Mouse (Mus musculus): ENCODE data around the gene Arf1. TPM values are rescaled to one million over a fixed set of nuclear protein-coding genes. Genes with fewer than 3 reads are reported as not detected.

Gene Arf1
- total RNA-seq, 1 experiment: 347 TPM

DNA sequence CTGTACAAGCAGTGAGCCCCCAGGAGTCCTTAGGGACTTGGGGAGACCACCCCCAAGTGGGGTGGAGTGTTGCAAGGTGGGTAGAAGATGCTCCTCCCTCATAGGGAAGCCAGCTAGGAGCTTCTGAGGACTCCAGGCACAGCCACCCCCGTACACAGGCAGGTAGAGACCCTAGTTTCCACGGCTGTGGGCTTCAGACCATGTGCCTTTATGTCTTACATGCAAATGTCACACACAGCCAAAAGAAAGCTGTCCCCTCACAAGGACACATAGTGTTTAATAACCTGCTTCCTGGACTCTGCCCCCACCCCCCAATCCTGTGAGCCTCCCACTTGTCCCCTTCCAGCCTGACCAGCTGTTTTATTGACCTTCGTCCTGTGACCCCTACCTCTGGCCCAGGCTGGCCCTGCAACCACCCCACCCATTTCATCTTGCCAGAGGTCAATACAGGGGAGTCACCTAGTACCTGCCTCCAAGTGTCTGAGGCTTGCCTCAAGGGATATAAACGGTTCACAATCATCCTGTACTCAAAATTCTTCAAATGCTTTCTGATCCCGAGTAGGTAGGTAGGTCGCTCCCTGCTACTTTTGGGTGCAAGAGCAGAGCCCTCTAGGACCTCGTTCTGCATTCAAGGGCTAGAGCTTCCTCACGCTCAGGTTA, 37.2 kb upstream of the Arf1 start:
- DNase-seq (ENCODE audit: low read depth, low spot score): no peak

DNA sequence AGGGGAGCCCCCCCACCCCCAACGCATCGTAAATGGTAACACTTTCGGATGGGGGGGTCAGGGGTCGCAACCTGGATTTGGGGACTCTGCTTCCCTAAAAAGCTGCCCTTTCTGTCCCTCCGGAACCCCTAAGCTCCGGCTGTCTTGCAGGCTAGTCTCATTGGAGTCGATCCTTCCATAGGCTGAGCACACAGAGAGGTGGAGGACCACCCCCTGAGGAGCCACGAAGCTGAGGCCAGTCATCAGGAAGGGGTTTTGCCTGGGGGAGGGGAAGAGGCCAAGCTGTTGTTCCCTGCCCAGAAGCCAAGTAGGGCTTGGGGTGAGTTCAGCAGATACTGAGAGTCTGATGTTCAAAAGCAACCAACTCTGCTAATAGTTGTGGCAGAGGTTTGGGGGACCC, 36.5 kb upstream of the Arf1 start:
- in situ Hi-C loops (cut with MboI; ENCODE audit: low sequenced_read_pairs in 2 of 2, unreplicated experiment in 2 of 2): no loop called here
- no peaks in the 10 kb centered on the region for H3K36me3 ChIP-seq (ENCODE audit: control insufficient read depth, insufficient read depth, low read length, poor library complexity, severe bottlenecking)
- H3K4me1 ChIP-seq (ENCODE audit: control insufficient read depth in 2 of 2, insufficient read depth in 2 of 2, low read length in 2 of 2, poor library complexity in 1 of 2): peaks cover 0 to 12% of the 10 kb centered on the region in 2 experiments; a peak in 2 of 4 replicates
- peak overlapping the region; percentile 50 to 65; a peak in 2 of 4 replicates for H3K4me3 ChIP-seq (ENCODE audit: insufficient read depth in 1 of 2, low read depth in 1 of 2, low read length in 2 of 2, poor library complexity in 1 of 2, severe bottlenecking in 1 of 2)
- H3K27ac ChIP-seq (ENCODE audit: insufficient read depth, low read depth, low read length, poor library complexity, severe bottlenecking): no peak overlapping the region
- no peak for DNase-seq (ENCODE audit: low read depth, low spot score)
- no peak overlapping the region for H3K9ac ChIP-seq (ENCODE audit: insufficient read depth, low read depth, low read length, poor library complexity, severe bottlenecking)
- TF ChIP-seq MAFK (IDR thresholded peaks at IDR 0.05; ENCODE audit: insufficient read depth, low read depth, low read length) (no peak), ZNF384 (IDR thresholded peaks at IDR 0.05; ENCODE audit: low read depth, low read length) (no peak), ZC3H11A (IDR thresholded peaks at IDR 0.05; ENCODE audit: borderline replicate concordance, low read depth, low read length) (no peak), HCFC1 (IDR thresholded peaks at IDR 0.05; ENCODE audit: borderline replicate concordance, insufficient read depth, low read length) (no peak), CHD2 (IDR thresholded peaks at IDR 0.05; ENCODE audit: low read depth, low read length) (no peak)
- H3K9me3 ChIP-seq (ENCODE audit: control insufficient read depth, insufficient read depth, low read depth, low read length): no peaks in the 10 kb centered on the region

More for the DNA sequence above, 37.2 kb upstream of the Arf1 start:
- Histone ChIP-seq H3K36me3 (ENCODE audit: control insufficient read depth, insufficient read depth, low read length, poor library complexity, severe bottlenecking) (no peaks in the 10 kb centered on the region), H3K9me3 (ENCODE audit: control insufficient read depth, insufficient read depth, low read depth, low read length) (no peaks in the 10 kb centered on the region), H3K4me1 (ENCODE audit: control insufficient read depth in 2 of 2, insufficient read depth in 2 of 2, low read length in 2 of 2, poor library complexity in 1 of 2) (peaks cover 0 to 12% of the 10 kb centered on the region in 2 experiments; a peak in 2 of 4 replicates), H3K9ac (ENCODE audit: insufficient read depth, low read depth, low read length, poor library complexity, severe bottlenecking) (no peak overlapping the region), H3K4me3 (ENCODE audit: insufficient read depth in 1 of 2, low read depth in 1 of 2, low read length in 2 of 2, poor library complexity in 1 of 2, severe bottlenecking in 1 of 2) (no peak overlapping the region), H3K27ac (ENCODE audit: insufficient read depth, low read depth, low read length, poor library complexity, severe bottlenecking) (no peak overlapping the region)
- TF ChIP-seq ZNF384 (IDR thresholded peaks at IDR 0.05; ENCODE audit: low read depth, low read length) (no peak), MAFK (IDR thresholded peaks at IDR 0.05; ENCODE audit: insufficient read depth, low read depth, low read length) (no peak), HCFC1 (IDR thresholded peaks at IDR 0.05; ENCODE audit: borderline replicate concordance, insufficient read depth, low read length) (no peak), ZC3H11A (IDR thresholded peaks at IDR 0.05; ENCODE audit: borderline replicate concordance, low read depth, low read length) (no peak), CHD2 (IDR thresholded peaks at IDR 0.05; ENCODE audit: low read depth, low read length) (no peak)
- in situ Hi-C loops (cut with MboI; ENCODE audit: low sequenced_read_pairs in 2 of 2, unreplicated experiment in 2 of 2): no loop called here

DNA sequence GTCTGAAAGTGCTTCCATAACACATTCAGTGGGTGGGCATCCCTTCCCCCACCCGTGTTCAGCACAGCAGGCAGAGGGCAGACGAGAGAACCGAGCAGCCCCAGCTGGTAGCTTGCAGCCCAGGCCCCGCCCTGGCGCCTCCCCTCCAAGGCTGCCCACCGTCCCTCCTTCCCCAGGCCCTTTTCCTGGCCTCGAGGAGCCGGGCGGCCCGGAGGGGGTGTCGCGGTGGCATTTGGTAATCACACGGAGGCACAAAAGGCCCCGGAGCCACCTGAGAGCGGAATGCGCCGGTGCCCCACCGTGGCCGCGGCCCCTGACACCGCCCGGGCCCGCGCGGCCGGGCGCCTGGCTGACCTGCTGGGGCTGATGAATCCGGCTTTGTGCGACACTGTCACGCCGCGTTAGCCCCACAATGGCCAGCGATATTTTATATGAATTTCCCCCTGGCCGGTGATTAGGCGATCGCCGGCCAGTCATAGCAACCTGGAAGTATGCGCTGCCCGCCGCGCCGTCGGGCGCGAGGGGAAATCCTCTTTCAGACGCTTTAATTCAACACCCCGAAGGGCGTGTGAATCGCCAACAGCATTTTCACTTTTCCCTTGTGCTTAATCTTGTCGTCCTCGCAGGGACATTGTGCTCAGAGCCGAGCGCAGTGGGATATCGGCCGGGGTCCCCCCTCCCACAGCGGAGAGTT, 35.9 kb upstream of the Arf1 start:
- H3K9me3 ChIP-seq (ENCODE audit: control insufficient read depth, insufficient read depth, low read depth, low read length): no peaks in the 10 kb centered on the region
- H3K4me1 ChIP-seq (ENCODE audit: control insufficient read depth in 2 of 2, insufficient read depth in 2 of 2, low read length in 2 of 2, poor library complexity in 1 of 2): peaks cover 0 to 12% of the 10 kb centered on the region in 2 experiments; a peak in 2 of 4 replicates
- TF ChIP-seq ZNF384 (IDR thresholded peaks at IDR 0.05; ENCODE audit: low read depth, low read length) (no peak), CHD2 (IDR thresholded peaks at IDR 0.05; ENCODE audit: low read depth, low read length) (no peak), MAFK (IDR thresholded peaks at IDR 0.05; ENCODE audit: insufficient read depth, low read depth, low read length) (no peak), HCFC1 (IDR thresholded peaks at IDR 0.05; ENCODE audit: borderline replicate concordance, insufficient read depth, low read length) (no peak), ZC3H11A (IDR thresholded peaks at IDR 0.05; ENCODE audit: borderline replicate concordance, low read depth, low read length) (no peak)
- no peaks in the 10 kb centered on the region for H3K36me3 ChIP-seq (ENCODE audit: control insufficient read depth, insufficient read depth, low read length, poor library complexity, severe bottlenecking)
- H3K9ac ChIP-seq (ENCODE audit: insufficient read depth, low read depth, low read length, poor library complexity, severe bottlenecking): peak overlapping the region; percentile 46
- in situ Hi-C loops (cut with MboI; ENCODE audit: low sequenced_read_pairs in 2 of 2, unreplicated experiment in 2 of 2): no loop called here
- DNase-seq (ENCODE audit: low read depth, low spot score): no peak
- H3K27ac ChIP-seq (ENCODE audit: insufficient read depth, low read depth, low read length, poor library complexity, severe bottlenecking): no peak overlapping the region
- peak overlapping the region; percentile 50 to 65 for H3K4me3 ChIP-seq (ENCODE audit: insufficient read depth in 1 of 2, low read depth in 1 of 2, low read length in 2 of 2, poor library complexity in 1 of 2, severe bottlenecking in 1 of 2)

GRCm38 (mm10) chr11:59262308-59262707, 34.2 kb upstream of the Arf1 start:
- H3K27ac ChIP-seq (ENCODE audit: insufficient read depth, low read depth, low read length, poor library complexity, severe bottlenecking): no peak overlapping the region
- in situ Hi-C loops (cut with MboI; ENCODE audit: low sequenced_read_pairs in 2 of 2, unreplicated experiment in 2 of 2): no loop called here

More at GRCm38 (mm10) chr11:59262308-59262707, 34.2 kb upstream of the Arf1 start:
- DNase-seq (ENCODE audit: low read depth, low spot score): no peak
- TF ChIP-seq ZNF384 (IDR thresholded peaks at IDR 0.05; ENCODE audit: low read depth, low read length): no peak
- no peak for TF ChIP-seq CHD2 (IDR thresholded peaks at IDR 0.05; ENCODE audit: low read depth, low read length)
- no peak for TF ChIP-seq HCFC1 (IDR thresholded peaks at IDR 0.05; ENCODE audit: borderline replicate concordance, insufficient read depth, low read length)
- peak; percentile 91 for TF ChIP-seq MAFK (IDR thresholded peaks at IDR 0.05; ENCODE audit: insufficient read depth, low read depth, low read length)
- no peak for TF ChIP-seq ZC3H11A (IDR thresholded peaks at IDR 0.05; ENCODE audit: borderline replicate concordance, low read depth, low read length)
- H3K9ac ChIP-seq (ENCODE audit: insufficient read depth, low read depth, low read length, poor library complexity, severe bottlenecking): no peak overlapping the region
- no peaks in the 10 kb centered on the region for H3K9me3 ChIP-seq (ENCODE audit: control insufficient read depth, insufficient read depth, low read depth, low read length)
- H3K36me3 ChIP-seq (ENCODE audit: control insufficient read depth, insufficient read depth, low read length, poor library complexity, severe bottlenecking): no peaks in the 10 kb centered on the region
- H3K4me3 ChIP-seq (ENCODE audit: insufficient read depth in 1 of 2, low read depth in 1 of 2, low read length in 2 of 2, poor library complexity in 1 of 2, severe bottlenecking in 1 of 2): no peak overlapping the region
- H3K4me1 ChIP-seq (ENCODE audit: control insufficient read depth in 2 of 2, insufficient read depth in 2 of 2, low read length in 2 of 2, poor library complexity in 1 of 2): peaks cover 0 to 12% of the 10 kb centered on the region in 2 experiments; a peak in 2 of 4 replicates
